Mouse (Mus musculus) lung, postnatal 0 days (tissue): ENCODE results near the gene Slc25a13.

Experiments used
- CTCF ChIP-seq: IDR thresholded peaks from 2 replicates; pipeline ENCODE4 v1.5.1; 2016; ENCODE audit warnings: antibody characterized with exemption, mild to moderate bottlenecking
- EP300 ChIP-seq: IDR thresholded peaks from 2 replicates; pipeline ENCODE4 v1.6.1; 2016; ENCODE audit warnings: antibody characterized with exemption, mild to moderate bottlenecking, control low read depth

DNA sequence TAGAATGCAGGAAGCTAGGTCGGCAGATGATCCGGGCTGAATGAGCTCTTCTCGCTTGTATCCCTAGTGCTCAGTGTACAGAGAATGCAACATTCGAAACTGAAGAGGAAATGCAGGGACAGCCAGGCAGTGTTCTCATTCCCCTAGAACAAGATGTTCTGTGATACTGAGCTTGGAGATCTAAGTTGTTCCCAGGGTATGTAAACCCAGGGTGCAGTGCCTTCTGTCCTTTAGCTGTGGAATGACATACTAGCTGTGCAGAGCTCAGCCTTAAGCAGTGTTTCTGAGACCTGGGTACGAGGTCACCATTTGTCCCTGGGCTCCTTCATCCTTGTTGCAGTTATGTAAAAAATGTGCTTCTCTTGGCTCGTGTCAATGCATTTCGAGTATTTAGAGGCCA lies 25.1 kb upstream of the Slc25a13 start:
- no peak for TF ChIP-seq CTCF
- TF ChIP-seq EP300 = peak; percentile 72
